Mouse (Mus musculus): ENCODE measurements at regions not wholly inside any gene's neighbourhood (a gene's known extent, or its start where the extent isn't known, plus 50 kb on each side); places are given as distances from the start of the nearest gene placed in this dataset.

DNA sequence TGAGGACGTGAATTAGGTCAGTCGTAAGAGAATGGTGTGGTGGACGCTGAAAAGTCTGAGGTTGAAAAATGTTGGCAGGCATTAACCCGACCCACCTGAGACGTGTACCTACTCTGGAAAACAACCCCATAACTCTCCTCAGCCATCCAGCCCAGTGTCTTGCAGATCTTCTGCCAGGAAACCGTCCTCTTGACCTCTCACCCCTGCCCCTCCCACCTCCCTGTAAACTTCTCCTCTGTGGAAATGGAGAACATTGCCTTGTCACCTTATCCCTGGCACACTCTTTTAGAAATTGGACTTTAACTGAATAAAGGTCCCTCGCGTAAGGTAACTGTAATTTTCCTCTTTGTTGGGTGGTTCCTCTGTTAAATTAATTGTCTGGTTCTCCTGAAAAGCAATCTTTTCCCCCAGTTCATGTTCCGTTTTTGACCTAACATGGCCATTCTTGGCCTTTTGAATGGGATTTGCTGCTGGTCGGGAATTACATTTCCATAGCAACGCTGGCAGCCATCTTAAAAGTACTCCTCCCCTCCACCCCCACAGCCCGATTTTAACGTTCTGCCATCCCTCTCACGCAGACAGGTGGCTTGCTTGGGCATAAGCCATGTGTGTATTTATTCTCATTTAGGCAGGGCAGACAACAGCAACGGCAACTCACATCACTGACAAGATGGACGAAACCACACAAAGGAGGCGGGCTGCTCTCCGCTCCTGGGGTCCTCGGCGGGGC lies 196.8 kb upstream of the 4931429L15Rik start:
- TF ChIP-seq CTCF (IDR thresholded peaks at IDR 0.05) (no peak), POLR2A (IDR thresholded peaks at IDR 0.05; ENCODE audit: insufficient read depth, low read depth, low read length) (no peak)
